Mouse (Mus musculus) cerebellum, adult 2 months (tissue): Measurements from ENCODE around the gene B3galnt2. TPM values are rescaled to one million over a fixed set of nuclear protein-coding genes. Genes with fewer than 3 reads are reported as not detected.

Experiments
- DNase-seq, 2 experiments: peaks; one replicate each; pipeline ENCODE4 v3.0.0; 2021
- H3K27ac ChIP-seq: fragments of 200-500 bp; 2 replicates; pipeline ENCODE4 v1.5.1; 2012; ENCODE audit warnings: low read length, control low read depth, inconsistent platforms; ENCODE audit not compliant: insufficient read depth
- H3K27me3 ChIP-seq: fragments of 200-500 bp; 2 replicates; pipeline ENCODE4 v1.6.1; 2012; ENCODE audit warnings: inconsistent platforms, mild to moderate bottlenecking, low read length, moderate library complexity; ENCODE audit not compliant: control insufficient read depth, insufficient read depth
- H3K4me1 ChIP-seq: fragments of 200-500 bp; 2 replicates; pipeline ENCODE4 v1.6.1; 2011; ENCODE audit warnings: low read length; ENCODE audit not compliant: control insufficient read depth, insufficient read depth
- H3K4me3 ChIP-seq: fragments of 200-500 bp; replicated peaks from 2 replicates; pipeline ENCODE3; 2011; ENCODE audit warnings: mild to moderate bottlenecking, low read depth, low read length, control low read depth; ENCODE audit not compliant: insufficient read depth
- CTCF ChIP-seq: fragments of 200-500 bp; IDR thresholded peaks from 2 replicates; pipeline ENCODE4 v1.5.1; 2011; ENCODE audit warnings: low read depth, mild to moderate bottlenecking, control low read depth, low read length, moderate library complexity, borderline replicate concordance; ENCODE audit not compliant: insufficient read depth
- POLR2A ChIP-seq: fragments of 200-500 bp; IDR thresholded peaks from 2 replicates; pipeline ENCODE4 v1.6.1; 2011; ENCODE audit warnings: low read length, control low read depth, borderline replicate concordance; ENCODE audit not compliant: insufficient read depth
- WGBS: fragments of 180-500 bp; shearing (Covaris S2); methylation state at CpG from one replicate; pipeline ENCODE4 v1.1.7; 2018; 5-methylcytosine and 5-hydroxymethylcytosine counted together
- polyA plus RNA-seq: library from polyadenylated mRNA; depleted of rRNA; stranded (reverse); fragments of >200 nt; gene quantifications from 2 replicates; pipeline ENCODE4 v1.2.3, GENCODE M21; 2012; rRNA removed

B3galnt2 gene
- polyA plus RNA-seq, 1 experiment = 26.2 TPM

DNA sequence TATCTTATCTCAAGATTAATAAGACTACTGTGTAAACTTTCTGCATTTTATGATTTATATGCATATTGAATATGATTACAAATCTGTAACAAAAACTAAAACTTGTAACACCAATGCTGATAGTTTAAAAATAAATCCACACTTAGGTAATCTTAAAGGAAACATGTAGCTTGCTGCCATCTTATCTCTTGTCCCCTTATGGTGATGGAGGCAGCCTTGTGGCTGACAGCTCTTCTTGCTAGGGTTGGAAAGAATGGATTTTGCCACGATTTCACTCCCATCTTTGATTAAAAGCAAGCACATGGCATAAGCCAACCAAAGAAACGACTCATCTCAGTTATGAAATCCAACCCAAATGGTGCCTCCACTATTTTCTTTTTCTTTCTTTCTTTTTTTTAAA is 90.3 kb downstream of the B3galnt2 start:
- 72% methylated on average over 2 of the region's 2 CpGs for WGBS
- Histone ChIP-seq H3K4me3 (no peak overlapping the region), H3K27ac (no peak overlapping the region), H3K4me1 (no peaks in the 10 kb centered on the region), H3K27me3 (no peaks in the 10 kb centered on the region)
- no peak for TF ChIP-seq POLR2A
- TF ChIP-seq CTCF = no peak
- no peak for DNase-seq

Other genes with a start within 250 kb of the B3galnt2 start
- 14.2 and 17.4 TPM in 2 replicates for gene Gng4, start 170.4 kb upstream of the B3galnt2 start, polyA plus RNA-seq
- gene Tbce, start 85.2 kb downstream of the B3galnt2 start, polyA plus RNA-seq = 149 TPM in 2 replicates
- 25.3 and 26.5 TPM in 2 replicates for gene Arid4b, start 108.8 kb downstream of the B3galnt2 start, polyA plus RNA-seq
- gene Ggps1, start 109.0 kb downstream of the B3galnt2 start, polyA plus RNA-seq = 57.1 and 60.1 TPM in 2 replicates